Mouse (Mus musculus): ENCODE measurements around the gene Frat1. TPM values are rescaled to one million over a fixed set of nuclear protein-coding genes. Genes with fewer than 3 reads are reported as not detected.
A peak's percentile ranks its signal among the peaks of the same experiment; 100 is the strongest.

Gene Frat1
- total and polyA plus RNA-seq, 2 experiments from 2014 or later: 43.4 to 48.2 TPM

- DNase-seq (peak; percentile 96), ATAC-seq (peak; percentile 95)
- Histone ChIP-seq H3K36me3 (ENCODE audit: insufficient read depth) (no peaks in the 10 kb centered on the region), H3K9ac (peak within 1 kb of the TSS; percentile 77), H3K4me1 (ENCODE audit: insufficient read depth) (0 out of 2 replicates have a peak, but pooled peaks cover 6% of the 10 kb centered on the region), H3K27me3 (ENCODE audit: insufficient read depth, low read length) (no peaks in the 10 kb centered on the region), H3K27ac (ENCODE audit: low read depth, low read length) (peak within 1 kb of the TSS; percentile 95), H3K9me3 (ENCODE audit: low read length) (no peaks in the 10 kb centered on the region), H3K4me2 (ENCODE audit: low read depth) (peak within 1 kb of the TSS; percentile 91), H3K4me3 (ENCODE audit: low read depth, low read length) (peak within 1 kb of the TSS; percentile 77)
- no peak for TF ChIP-seq CTCF (IDR thresholded peaks at IDR 0.05; ENCODE audit: low read depth)
- under 1% methylated on average over 72 of the region's 72 CpGs for WGBS
Measured at GRCm38 (mm10) chr19:41847992-41848851, 18.5 kb downstream of the Frat1 start, which contains the start of gene Frat2. TSS of gene Frat2 (minus strand) at chr19:41848132.

- Histone ChIP-seq H3K9ac (no peak overlapping the region), H3K36me3 (ENCODE audit: insufficient read depth) (no peaks in the 10 kb centered on the region), H3K4me2 (ENCODE audit: low read depth) (no peak overlapping the region)
Measured at GRCm38 (mm10) chr19:41850021-41850718, 20.4 kb downstream of the Frat1 start.

GRCm38 (mm10) chr19:41850719-41851543, 21.2 kb downstream of the Frat1 start:
- Histone ChIP-seq H3K27me3 (ENCODE audit: insufficient read depth, low read length) (no peaks in the 10 kb centered on the region), H3K27ac (ENCODE audit: low read depth, low read length) (peak overlapping the region; percentile 71), H3K4me1 (ENCODE audit: insufficient read depth) (0 out of 2 replicates have a peak, but pooled peaks cover 5% of the 10 kb centered on the region), H3K4me3 (ENCODE audit: low read depth, low read length) (no peak overlapping the region), H3K4me2 (ENCODE audit: low read depth) (peak overlapping the region; percentile 8; the same call in 1 of the 2 replicates), H3K36me3 (ENCODE audit: insufficient read depth) (no peaks in the 10 kb centered on the region), H3K9ac (peak overlapping the region; percentile 34; the same call in 1 of the 2 replicates), H3K9me3 (ENCODE audit: low read length) (no peaks in the 10 kb centered on the region)
- no peak; the same call in 1 of the 2 replicates for TF ChIP-seq CTCF (IDR thresholded peaks at IDR 0.05; ENCODE audit: low read depth)
- peak; percentile 38 for DNase-seq
- no peak for ATAC-seq
- WGBS: 14% methylated on average over 14 of the region's 14 CpGs

More at GRCm38 (mm10) chr19:41850021-41850718, 20.4 kb downstream of the Frat1 start:
- 0 out of 2 replicates have a peak, but pooled peaks cover 6% of the 10 kb centered on the region for H3K4me1 ChIP-seq (ENCODE audit: insufficient read depth)
- no peak for ATAC-seq
- H3K4me3 ChIP-seq (ENCODE audit: low read depth, low read length): no peak overlapping the region
- peak overlapping the region; percentile 71 for H3K27ac ChIP-seq (ENCODE audit: low read depth, low read length)
- TF ChIP-seq CTCF (IDR thresholded peaks at IDR 0.05; ENCODE audit: low read depth): no peak
- WGBS: 12% methylated on average over 6 of the region's 6 CpGs
- DNase-seq: no peak
- H3K27me3 ChIP-seq (ENCODE audit: insufficient read depth, low read length): no peaks in the 10 kb centered on the region
- no peaks in the 10 kb centered on the region for H3K9me3 ChIP-seq (ENCODE audit: low read length)

GRCm38 (mm10) chr19:41852423-41852822, 22.7 kb downstream of the Frat1 start:
- H3K27ac ChIP-seq (ENCODE audit: low read depth, low read length): no peak overlapping the region
- no peak for TF ChIP-seq CTCF (IDR thresholded peaks at IDR 0.05; ENCODE audit: low read depth)
- WGBS: 97% methylated on average over 4 of the region's 4 CpGs

GRCm38 (mm10) chr19:41857086-41857762, 27.5 kb downstream of the Frat1 start:
- Histone ChIP-seq H3K9me3 (ENCODE audit: low read length) (no peaks in the 10 kb centered on the region), H3K4me2 (ENCODE audit: low read depth) (no peak overlapping the region), H3K4me3 (ENCODE audit: low read depth, low read length) (no peak overlapping the region), H3K36me3 (ENCODE audit: insufficient read depth) (peaks cover 12% of the 10 kb centered on the region), H3K4me1 (ENCODE audit: insufficient read depth) (no peaks in the 10 kb centered on the region), H3K9ac (no peak overlapping the region), H3K27ac (ENCODE audit: low read depth, low read length) (no peak overlapping the region), H3K27me3 (ENCODE audit: insufficient read depth, low read length) (no peaks in the 10 kb centered on the region)
- ATAC-seq: no peak
- 91% methylated on average over 5 of the region's 5 CpGs for WGBS
- DNase-seq: no peak
- TF ChIP-seq CTCF (IDR thresholded peaks at IDR 0.05; ENCODE audit: low read depth): no peak

More at GRCm38 (mm10) chr19:41852423-41852822, 22.7 kb downstream of the Frat1 start:
- H3K36me3 ChIP-seq (ENCODE audit: insufficient read depth): no peaks in the 10 kb centered on the region
- no peak overlapping the region for H3K4me3 ChIP-seq (ENCODE audit: low read depth, low read length)
- no peak overlapping the region for H3K9ac ChIP-seq
- no peaks in the 10 kb centered on the region for H3K27me3 ChIP-seq (ENCODE audit: insufficient read depth, low read length)
- ATAC-seq (no peak), DNase-seq (no peak)
- no peaks in the 10 kb centered on the region for H3K9me3 ChIP-seq (ENCODE audit: low read length)
- no peak overlapping the region for H3K4me2 ChIP-seq (ENCODE audit: low read depth)
- H3K4me1 ChIP-seq (ENCODE audit: insufficient read depth): no peaks in the 10 kb centered on the region

- Histone ChIP-seq H3K27ac (ENCODE audit: low read depth, low read length) (0 out of 2 replicates have a peak overlapping the region, but pooled peaks have one; percentile 21), H3K27me3 (ENCODE audit: insufficient read depth, low read length) (no peaks in the 10 kb centered on the region), H3K9me3 (ENCODE audit: low read length) (no peaks in the 10 kb centered on the region), H3K4me1 (ENCODE audit: insufficient read depth) (no peaks in the 10 kb centered on the region), H3K9ac (no peak overlapping the region), H3K4me3 (ENCODE audit: low read depth, low read length) (no peak overlapping the region), H3K4me2 (ENCODE audit: low read depth) (no peak overlapping the region), H3K36me3 (ENCODE audit: insufficient read depth) (peaks cover 18% of the 10 kb centered on the region)
- ATAC-seq (0 out of 2 replicates have a peak, but pooled peaks have one; percentile 14), DNase-seq (no peak)
- TF ChIP-seq CTCF (IDR thresholded peaks at IDR 0.05; ENCODE audit: low read depth): no peak
- WGBS: 86% methylated on average over 3 of the region's 3 CpGs
Measured at GRCm38 (mm10) chr19:41857816-41858310, 28.1 kb downstream of the Frat1 start.
